Mouse (Mus musculus): Measurements from ENCODE around the gene Casq1. TPM values are rescaled to one million over a fixed set of nuclear protein-coding genes. Genes with fewer than 3 reads are reported as not detected.
A peak's percentile ranks its signal among the peaks of the same experiment; 100 is the strongest.

The Casq1 gene
- total RNA-seq, 2 experiments from 2014 or later: 10.1 to 12.9 TPM

GRCm38 (mm10) chr1:172212776-172213175, 6.9 kb downstream of the Casq1 start:
- no peak for DNase-seq
- intact Hi-C loops (cut with DNase I): loop anchor here (10.0 kb wide), 1 partner anchor 92 kb away; no protein-coding TSS in a partner anchor

GRCm38 (mm10) chr1:172207111-172207584, 12.5 kb downstream of the Casq1 start:
- intact Hi-C loops (cut with DNase I): no loop called here
- no peak for DNase-seq

GRCm38 (mm10) chr1:172206141-172206917, 13.3 kb downstream of the Casq1 start, which contains the start of gene Pea15a:
Gene Pea15a, minus strand, starts transcription at chr1:172206804.
- peak; percentile 89 for DNase-seq
- intact Hi-C loops (cut with DNase I): no loop called here

GRCm38 (mm10) chr1:172205741-172206087, 14.0 kb downstream of the Casq1 start:
- intact Hi-C loops (cut with DNase I): no loop called here
- no peak for DNase-seq

GRCm38 (mm10) chr1:172204814-172205740, 14.6 kb downstream of the Casq1 start:
- DNase-seq: no peak
- intact Hi-C loops (cut with DNase I): no loop called here

GRCm38 (mm10) chr1:172204033-172204813, 15.4 kb downstream of the Casq1 start:
- DNase-seq: no peak
- intact Hi-C loops (cut with DNase I): no loop called here

- intact Hi-C loops (cut with DNase I): no loop called here
- no peak for DNase-seq
Observed at GRCm38 (mm10) chr1:172203566-172203965, 16.1 kb downstream of the Casq1 start.

- no peak for DNase-seq
- intact Hi-C loops (cut with DNase I): no loop called here
Observed at GRCm38 (mm10) chr1:172202894-172203522, 16.7 kb downstream of the Casq1 start.

GRCm38 (mm10) chr1:172201967-172202880, 17.4 kb downstream of the Casq1 start:
- no peak for DNase-seq
- intact Hi-C loops (cut with DNase I): no loop called here

GRCm38 (mm10) chr1:172200871-172201447, 18.7 kb downstream of the Casq1 start:
- peak in 1 of 2 experiments; percentile 66 for DNase-seq
- intact Hi-C loops (cut with DNase I): no loop called here

- intact Hi-C loops (cut with DNase I): no loop called here
- DNase-seq: no peak
Observed at GRCm38 (mm10) chr1:172200161-172200560, 19.5 kb downstream of the Casq1 start.

GRCm38 (mm10) chr1:172198996-172199395, 20.7 kb downstream of the Casq1 start:
- intact Hi-C loops (cut with DNase I): no loop called here
- no peak for DNase-seq

GRCm38 (mm10) chr1:172198316-172198715, 21.4 kb downstream of the Casq1 start:
- no peak for DNase-seq
- intact Hi-C loops (cut with DNase I): no loop called here

- no peak for DNase-seq
- intact Hi-C loops (cut with DNase I): no loop called here
Observed at GRCm38 (mm10) chr1:172197851-172198250, 21.8 kb downstream of the Casq1 start.

GRCm38 (mm10) chr1:172197146-172197545, 22.5 kb downstream of the Casq1 start:
- DNase-seq: no peak

GRCm38 (mm10) chr1:172194435-172194834, 25.2 kb downstream of the Casq1 start:
- intact Hi-C loops (cut with DNase I): no loop called here
- no peak for DNase-seq

More at GRCm38 (mm10) chr1:172197146-172197545, 22.5 kb downstream of the Casq1 start:
- intact Hi-C loops (cut with DNase I): no loop called here

- DNase-seq: no peak
Observed at GRCm38 (mm10) chr1:172192217-172192616, 27.5 kb downstream of the Casq1 start.

GRCm38 (mm10) chr1:172191578-172191977, 28.1 kb downstream of the Casq1 start:
- no peak for DNase-seq
- intact Hi-C loops (cut with DNase I): no loop called here

More at GRCm38 (mm10) chr1:172192217-172192616, 27.5 kb downstream of the Casq1 start:
- intact Hi-C loops (cut with DNase I): no loop called here
